Mouse (Mus musculus): ENCODE measurements at regions not wholly inside any gene's neighbourhood (a gene's known extent, or its start where the extent isn't known, plus 50 kb on each side); places are given as distances from the start of the nearest gene placed in this dataset.

DNA sequence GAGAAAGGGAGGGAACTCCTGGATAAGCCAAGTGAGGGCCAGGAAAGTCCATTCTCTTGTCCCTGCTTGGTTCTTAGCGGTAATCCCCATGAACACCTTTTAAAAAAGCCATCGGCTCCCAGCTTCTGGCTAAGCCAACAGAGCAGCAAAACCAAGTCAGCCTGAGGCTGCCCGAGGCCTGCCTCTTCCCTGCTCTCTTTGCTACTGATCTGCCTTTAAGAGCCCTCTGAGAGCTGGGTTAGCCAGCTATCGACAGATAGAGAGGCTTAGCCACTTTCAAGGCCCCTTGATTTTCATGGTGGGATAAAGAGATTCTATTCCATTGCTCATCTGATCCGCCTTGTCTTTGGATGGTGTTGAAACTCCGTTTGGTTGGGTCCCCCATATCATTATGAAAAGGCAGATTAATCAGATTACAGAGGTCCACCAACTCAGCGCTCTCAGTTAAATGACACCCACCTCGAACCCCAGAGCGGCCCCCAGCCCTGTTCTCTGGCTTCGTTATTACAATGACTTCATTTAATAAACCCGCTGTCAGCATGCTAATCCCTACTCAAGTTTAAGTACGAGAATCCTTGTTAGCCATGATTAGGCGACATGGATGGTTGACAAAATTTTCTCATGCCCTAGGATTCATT, 66.1 kb downstream of the Slc4a3 start:
- Histone ChIP-seq H3K27ac (ENCODE audit: insufficient read depth, low read length) (no peak overlapping the region), H3K27me3 (ENCODE audit: control insufficient read depth, insufficient read depth, low read length) (no peaks in the 10 kb centered on the region), H3K4me3 (ENCODE audit: extremely low read depth, insufficient read depth, insufficient read length) (no peak overlapping the region), H3K4me1 (ENCODE audit: control insufficient read depth, insufficient read depth, insufficient read length) (no peaks in the 10 kb centered on the region), H3K36me3 (ENCODE audit: control insufficient read depth, insufficient read depth, low read length) (no peaks in the 10 kb centered on the region)
- WGBS, result 88% methylated on average over 13 of the region's 13 CpGs
- TF ChIP-seq CTCF (IDR thresholded peaks at IDR 0.05; ENCODE audit: extremely low read depth, insufficient read depth, insufficient read length, insufficient replicate concordance), result no peak
- no peak for TF ChIP-seq POLR2A (IDR thresholded peaks at IDR 0.05; ENCODE audit: low read depth, low read length)
- DNase-seq (ENCODE audit: low read depth in 1 of 2, low spot score in 2 of 2), result no peak

DNA sequence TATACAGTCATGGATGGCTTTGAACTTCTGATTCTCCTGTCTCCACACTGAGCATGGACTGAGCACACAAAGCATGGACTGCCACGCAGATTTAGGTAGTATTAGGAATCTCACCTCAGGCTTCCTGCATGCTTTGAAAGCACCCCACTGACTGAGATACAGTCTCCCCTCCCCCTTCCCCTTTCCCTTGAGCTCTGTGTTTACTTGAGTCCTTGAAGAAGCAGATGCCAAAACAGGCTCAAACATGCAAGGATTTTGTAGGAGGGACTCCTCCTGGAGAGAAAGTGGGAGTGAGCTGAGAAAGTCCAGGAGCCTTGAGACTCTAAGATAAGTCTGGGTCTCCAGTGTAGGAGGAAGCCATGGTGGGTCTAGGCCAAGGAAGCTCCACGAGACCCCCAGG, 67.1 kb downstream of the Slc4a3 start:
- H3K36me3 ChIP-seq (ENCODE audit: control insufficient read depth, insufficient read depth, low read length), result no peaks in the 10 kb centered on the region
- WGBS, result 63% methylated on average over 2 of the region's 2 CpGs
- no peaks in the 10 kb centered on the region for H3K4me1 ChIP-seq (ENCODE audit: control insufficient read depth, insufficient read depth, insufficient read length)
- DNase-seq (ENCODE audit: low read depth in 1 of 2, low spot score in 2 of 2), result no peak
- no peak overlapping the region for H3K27ac ChIP-seq (ENCODE audit: insufficient read depth, low read length)
- TF ChIP-seq POLR2A (IDR thresholded peaks at IDR 0.05; ENCODE audit: low read depth, low read length) (no peak), CTCF (IDR thresholded peaks at IDR 0.05; ENCODE audit: extremely low read depth, insufficient read depth, insufficient read length, insufficient replicate concordance) (no peak)
- H3K27me3 ChIP-seq (ENCODE audit: control insufficient read depth, insufficient read depth, low read length), result no peaks in the 10 kb centered on the region
- no peak overlapping the region for H3K4me3 ChIP-seq (ENCODE audit: extremely low read depth, insufficient read depth, insufficient read length)

- TF ChIP-seq CTCF (IDR thresholded peaks at IDR 0.05; ENCODE audit: extremely low read depth, insufficient read depth, insufficient read length, insufficient replicate concordance) (no peak), POLR2A (IDR thresholded peaks at IDR 0.05; ENCODE audit: low read depth, low read length) (no peak)
- Histone ChIP-seq H3K4me3 (ENCODE audit: extremely low read depth, insufficient read depth, insufficient read length) (no peak overlapping the region), H3K27me3 (ENCODE audit: control insufficient read depth, insufficient read depth, low read length) (no peaks in the 10 kb centered on the region), H3K36me3 (ENCODE audit: control insufficient read depth, insufficient read depth, low read length) (no peaks in the 10 kb centered on the region), H3K27ac (ENCODE audit: insufficient read depth, low read length) (no peak overlapping the region), H3K4me1 (ENCODE audit: control insufficient read depth, insufficient read depth, insufficient read length) (no peaks in the 10 kb centered on the region)
- 94% methylated on average over 2 of the region's 2 CpGs for WGBS
- no peak for DNase-seq (ENCODE audit: low read depth in 1 of 2, low spot score in 2 of 2)
These were observed 70.9 kb downstream of the Slc4a3 start for GRCm38 (mm10) chr1:75616971-75617370.

DNA sequence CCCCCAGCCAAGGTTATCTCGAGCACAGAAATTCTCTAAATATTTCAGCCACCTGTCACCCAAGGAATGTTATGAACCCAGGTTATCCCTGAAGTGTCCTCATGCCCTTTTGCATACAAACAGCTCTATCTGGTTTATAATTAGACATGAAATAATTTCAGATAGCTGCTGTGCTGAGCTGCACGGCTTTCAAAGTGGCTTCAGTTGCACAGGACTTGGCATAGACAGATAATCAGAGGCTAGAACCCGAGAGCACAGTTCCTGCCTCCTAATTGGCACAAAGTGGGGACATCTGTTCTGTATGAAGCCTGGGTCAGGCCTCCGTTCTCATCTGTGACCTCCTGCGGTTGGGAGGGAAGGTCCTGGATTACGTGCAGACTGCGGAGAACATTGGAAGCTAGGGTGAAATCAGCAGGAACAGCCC, 72.3 kb downstream of the Slc4a3 start:
- no peaks in the 10 kb centered on the region for H3K36me3 ChIP-seq (ENCODE audit: control insufficient read depth, insufficient read depth, low read length)
- H3K27ac ChIP-seq (ENCODE audit: insufficient read depth, low read length), result no peak overlapping the region
- no peaks in the 10 kb centered on the region for H3K4me1 ChIP-seq (ENCODE audit: control insufficient read depth, insufficient read depth, insufficient read length)
- H3K4me3 ChIP-seq (ENCODE audit: extremely low read depth, insufficient read depth, insufficient read length), result no peak overlapping the region
- TF ChIP-seq POLR2A (IDR thresholded peaks at IDR 0.05; ENCODE audit: low read depth, low read length) (no peak), CTCF (IDR thresholded peaks at IDR 0.05; ENCODE audit: extremely low read depth, insufficient read depth, insufficient read length, insufficient replicate concordance) (no peak)
- DNase-seq (ENCODE audit: low read depth in 1 of 2, low spot score in 2 of 2), result no peak
- no peaks in the 10 kb centered on the region for H3K27me3 ChIP-seq (ENCODE audit: control insufficient read depth, insufficient read depth, low read length)
- WGBS, result 68% methylated on average over 7 of the region's 7 CpGs

- no peak for DNase-seq (ENCODE audit: low read depth in 1 of 2, low spot score in 2 of 2)
- TF ChIP-seq CTCF (IDR thresholded peaks at IDR 0.05; ENCODE audit: extremely low read depth, insufficient read depth, insufficient read length, insufficient replicate concordance) (no peak), POLR2A (IDR thresholded peaks at IDR 0.05; ENCODE audit: low read depth, low read length) (no peak)
These were observed 84.2 kb downstream of the Slc4a3 start for GRCm38 (mm10) chr1:75630287-75630686.

GRCm38 (mm10) chr1:75631729-75632128, 85.7 kb downstream of the Slc4a3 start:
- Histone ChIP-seq H3K27me3 (ENCODE audit: control insufficient read depth, insufficient read depth, low read length) (no peaks in the 10 kb centered on the region), H3K4me3 (ENCODE audit: extremely low read depth, insufficient read depth, insufficient read length) (no peak overlapping the region), H3K27ac (ENCODE audit: insufficient read depth, low read length) (no peak overlapping the region), H3K36me3 (ENCODE audit: control insufficient read depth, insufficient read depth, low read length) (no peaks in the 10 kb centered on the region), H3K4me1 (ENCODE audit: control insufficient read depth, insufficient read depth, insufficient read length) (no peaks in the 10 kb centered on the region)
- no peak for TF ChIP-seq CTCF (IDR thresholded peaks at IDR 0.05; ENCODE audit: extremely low read depth, insufficient read depth, insufficient read length, insufficient replicate concordance)
- TF ChIP-seq POLR2A (IDR thresholded peaks at IDR 0.05; ENCODE audit: low read depth, low read length), result no peak
- no peak for DNase-seq (ENCODE audit: low read depth in 1 of 2, low spot score in 2 of 2)
- 67% methylated on average over 1 of the region's 1 CpGs for WGBS

More at GRCm38 (mm10) chr1:75630287-75630686, 84.2 kb downstream of the Slc4a3 start:
- H3K27ac ChIP-seq (ENCODE audit: insufficient read depth, low read length), result no peak overlapping the region
- WGBS, result 85% methylated on average over 2 of the region's 2 CpGs
- no peak overlapping the region for H3K4me3 ChIP-seq (ENCODE audit: extremely low read depth, insufficient read depth, insufficient read length)
- H3K36me3 ChIP-seq (ENCODE audit: control insufficient read depth, insufficient read depth, low read length), result no peaks in the 10 kb centered on the region
- H3K27me3 ChIP-seq (ENCODE audit: control insufficient read depth, insufficient read depth, low read length), result no peaks in the 10 kb centered on the region
- H3K4me1 ChIP-seq (ENCODE audit: control insufficient read depth, insufficient read depth, insufficient read length), result no peaks in the 10 kb centered on the region

DNA sequence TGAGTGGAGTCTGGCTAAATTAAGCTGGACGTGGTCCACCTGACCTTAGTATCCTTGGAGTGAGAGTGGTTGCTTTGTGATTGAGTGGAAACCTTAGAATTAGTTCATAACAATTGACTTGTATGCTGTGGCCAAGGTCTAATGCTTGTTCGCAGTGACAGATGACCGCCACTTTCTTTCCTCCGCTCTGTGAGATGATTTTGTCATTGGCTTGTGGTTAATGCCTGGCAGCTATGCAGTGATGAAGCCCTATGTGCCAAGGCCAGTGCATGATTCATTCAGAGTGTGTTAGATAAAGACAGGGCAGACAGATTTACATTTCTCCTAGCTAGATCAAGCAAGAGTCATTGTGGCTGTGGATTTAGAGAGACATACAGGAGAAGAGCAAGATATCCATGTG, 89.5 kb downstream of the Slc4a3 start:
- WGBS, result 92% methylated on average over 4 of the region's 4 CpGs
- H3K27me3 ChIP-seq (ENCODE audit: control insufficient read depth, insufficient read depth, low read length), result no peaks in the 10 kb centered on the region
- no peak for DNase-seq (ENCODE audit: low read depth in 1 of 2, low spot score in 2 of 2)
- no peaks in the 10 kb centered on the region for H3K36me3 ChIP-seq (ENCODE audit: control insufficient read depth, insufficient read depth, low read length)
- no peak overlapping the region for H3K27ac ChIP-seq (ENCODE audit: insufficient read depth, low read length)
- no peaks in the 10 kb centered on the region for H3K4me1 ChIP-seq (ENCODE audit: control insufficient read depth, insufficient read depth, insufficient read length)
- H3K4me3 ChIP-seq (ENCODE audit: extremely low read depth, insufficient read depth, insufficient read length), result no peak overlapping the region
- TF ChIP-seq POLR2A (IDR thresholded peaks at IDR 0.05; ENCODE audit: low read depth, low read length) (no peak), CTCF (IDR thresholded peaks at IDR 0.05; ENCODE audit: extremely low read depth, insufficient read depth, insufficient read length, insufficient replicate concordance) (no peak)

All from spleen, adult 2 months (tissue).